Mouse (Mus musculus) embryonic facial prominence, embryonic 15.5 days (tissue): Measurements from ENCODE around the gene Ccdc61. TPM values are rescaled to one million over a fixed set of nuclear protein-coding genes. Genes with fewer than 3 reads are reported as not detected.

Experiments used
- ATAC-seq: fragments of 200-750 bp; cut with Nextera tagmentation; 2 replicates; pipeline ENCODE4 v1.8.0; 2017; ENCODE audit warnings: low read depth, moderate TSS enrichment; ENCODE audit not compliant: insufficient number of reproducible peaks, low FRiP score, low TSS enrichment
- H3K27ac ChIP-seq: fragments of 300-500 bp; sonication (generic); replicated peaks from 2 replicates; pipeline ENCODE4 v1.5.1; 2015; ENCODE audit warnings: mild to moderate bottlenecking, inconsistent platforms
- H3K27me3 ChIP-seq: fragments of 300-500 bp; sonication (generic); 2 replicates; pipeline ENCODE4 v1.6.1; 2015; ENCODE audit warnings: inconsistent platforms
- H3K36me3 ChIP-seq: fragments of 300-500 bp; sonication (generic); 2 replicates; pipeline ENCODE4 v1.6.1; 2015; ENCODE audit warnings: mild to moderate bottlenecking, inconsistent platforms
- H3K4me1 ChIP-seq: fragments of 300-500 bp; sonication (generic); 2 replicates; pipeline ENCODE4 v1.6.1; 2015; ENCODE audit warnings: inconsistent platforms
- H3K4me2 ChIP-seq: fragments of 300-500 bp; sonication (generic); replicated peaks from 2 replicates; pipeline ENCODE4 v1.6.1; 2015; ENCODE audit warnings: mild to moderate bottlenecking, inconsistent platforms
- H3K4me3 ChIP-seq: fragments of 300-500 bp; sonication (generic); replicated peaks from 2 replicates; pipeline ENCODE4 v1.5.1; 2015; ENCODE audit warnings: mild to moderate bottlenecking, inconsistent platforms
- H3K9ac ChIP-seq: fragments of 300-500 bp; sonication (generic); 2 replicates; pipeline ENCODE4 v1.6.1; 2015; ENCODE audit warnings: inconsistent platforms
- H3K9me3 ChIP-seq: fragments of 300-500 bp; sonication (generic); replicated peaks from 2 replicates; pipeline ENCODE4 v1.6.1; 2016; ENCODE audit warnings: inconsistent platforms
- WGBS: fragments of 180-500 bp; shearing (Covaris S2); methylation state at CpG from one replicate; pipeline ENCODE4 v1.1.7; 2015; 5-methylcytosine and 5-hydroxymethylcytosine counted together
- polyA plus RNA-seq: library from polyadenylated mRNA; unstranded; fragments of >200 nt; fragmentation: Nextera tagmentation; extraction: Ambion mirVana; gene quantifications from 2 replicates; pipeline ENCODE4 v1.2.1, GENCODE M21; 2015

Gene Ccdc61
- 31.8 and 40.3 TPM in 2 replicates for polyA plus RNA-seq

DNA sequence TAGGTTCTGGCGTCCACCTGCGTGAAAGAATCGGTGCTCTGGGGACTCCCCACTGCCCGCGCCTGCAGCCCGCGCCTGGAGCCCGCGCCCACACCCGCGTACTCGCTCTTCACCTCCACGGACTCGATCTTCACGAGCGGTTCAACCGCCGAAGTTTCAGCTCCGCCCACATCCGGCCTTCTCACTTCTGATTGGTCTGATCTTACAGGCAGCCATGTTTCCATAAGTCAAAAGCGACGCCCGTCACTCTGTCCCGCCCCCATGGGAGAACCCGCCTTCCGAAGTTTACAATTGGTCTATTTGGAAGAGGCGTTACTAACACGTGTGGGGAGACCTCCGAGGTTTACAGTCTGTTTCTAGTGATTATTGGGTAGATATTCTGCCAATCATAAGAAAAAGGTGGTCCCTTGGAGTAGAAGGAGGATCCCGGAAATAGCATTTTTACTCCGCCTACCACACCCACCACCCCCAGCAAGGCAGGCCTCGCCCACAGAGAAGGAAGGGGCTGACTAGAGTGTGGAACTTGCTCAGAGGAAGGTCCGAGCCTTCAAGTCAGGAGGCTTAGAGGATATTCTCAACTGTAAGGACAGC lies at the start of gene Ccdc61:
TSS of gene Ccdc61 (minus strand) at position 175 of the 591 bp plus-strand sequence.
- Histone ChIP-seq H3K9ac (peak within 1 kb of the TSS; percentile 53), H3K4me3 (peak within 1 kb of the TSS; percentile 74), H3K36me3 (no peaks in the 10 kb centered on the region), H3K4me2 (peak within 1 kb of the TSS; percentile 63), H3K27me3 (no peaks in the 10 kb centered on the region), H3K9me3 (no peaks in the 10 kb centered on the region), H3K27ac (0 out of 2 replicates have a peak within 1 kb of the TSS, but pooled peaks have one; percentile 41), H3K4me1 (peaks cover 20% of the 10 kb centered on the region)
- peak; percentile 99 for ATAC-seq
- under 1% methylated on average over 33 of the region's 33 CpGs for WGBS

- Histone ChIP-seq H3K27ac (no peak overlapping the region), H3K36me3 (no peaks in the 10 kb centered on the region), H3K9me3 (no peaks in the 10 kb centered on the region), H3K4me3 (no peak overlapping the region), H3K27me3 (peaks cover 83% of the 10 kb centered on the region), H3K9ac (no peak overlapping the region), H3K4me2 (no peak overlapping the region), H3K4me1 (peaks cover 27% of the 10 kb centered on the region)
- WGBS, result 50% methylated on average over 8 of the region's 8 CpGs
- ATAC-seq, result no peak
Measured at GRCm38 (mm10) chr7:18959446-18959845, 49.2 kb upstream of the Ccdc61 start.

- no peak; the same call in 1 of the 2 replicates for ATAC-seq
- no peak overlapping the region for H3K27ac ChIP-seq
- H3K9me3 ChIP-seq, result no peaks in the 10 kb centered on the region
- peak overlapping the region; percentile 98 for H3K4me2 ChIP-seq
- peak overlapping the region; percentile 60 for H3K4me3 ChIP-seq
- peaks cover 74% of the 10 kb centered on the region for H3K27me3 ChIP-seq
- WGBS, result under 1% methylated on average over 21 of the region's 21 CpGs
- H3K9ac ChIP-seq, result peak overlapping the region; percentile 51
- H3K4me1 ChIP-seq, result peaks cover 21% of the 10 kb centered on the region
- no peaks in the 10 kb centered on the region for H3K36me3 ChIP-seq
Measured at GRCm38 (mm10) chr7:18958384-18958766, 48.2 kb upstream of the Ccdc61 start.

GRCm38 (mm10) chr7:18957569-18958383 lies 47.6 kb upstream of the Ccdc61 start:
- peak overlapping the region; percentile 60 for H3K4me3 ChIP-seq
- peak overlapping the region; percentile 51 for H3K9ac ChIP-seq
- no peaks in the 10 kb centered on the region for H3K36me3 ChIP-seq
- H3K4me1 ChIP-seq, result peaks cover 17% of the 10 kb centered on the region
- peak overlapping the region; percentile 98 for H3K4me2 ChIP-seq
- under 1% methylated on average over 84 of the region's 107 CpGs for WGBS
- H3K27me3 ChIP-seq, result peaks cover 68% of the 10 kb centered on the region
- peak; percentile 76 for ATAC-seq
- no peak overlapping the region for H3K27ac ChIP-seq
- H3K9me3 ChIP-seq, result no peaks in the 10 kb centered on the region

DNA sequence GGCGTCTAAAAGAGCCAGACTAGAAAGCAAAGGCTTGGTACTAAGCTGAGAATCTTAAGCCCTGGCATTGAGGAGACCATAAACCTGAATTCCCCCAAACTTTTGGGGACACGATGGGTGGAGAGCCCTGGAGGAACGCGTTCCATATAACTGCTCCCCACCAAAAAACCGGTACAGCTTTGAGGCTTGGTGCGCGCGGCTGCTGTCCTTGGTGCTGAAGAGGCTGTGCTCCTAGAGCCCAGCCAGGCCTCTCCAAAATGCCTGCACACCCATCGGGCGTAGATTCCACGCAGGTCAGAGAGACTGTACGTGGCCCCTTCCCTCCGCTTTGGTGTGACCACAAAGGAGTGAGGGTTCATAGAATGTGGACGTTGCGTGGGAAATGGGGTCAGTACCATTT lies 41.2 kb upstream of the Ccdc61 start:
- H3K9ac ChIP-seq, result no peak overlapping the region
- peaks cover 11% of the 10 kb centered on the region for H3K27me3 ChIP-seq
- H3K9me3 ChIP-seq, result no peaks in the 10 kb centered on the region
- no peak for ATAC-seq
- no peaks in the 10 kb centered on the region for H3K36me3 ChIP-seq
- no peak overlapping the region for H3K27ac ChIP-seq
- no peak overlapping the region for H3K4me3 ChIP-seq
- WGBS, result 17% methylated on average over 15 of the region's 15 CpGs
- no peaks in the 10 kb centered on the region for H3K4me1 ChIP-seq
- no peak overlapping the region for H3K4me2 ChIP-seq

GRCm38 (mm10) chr7:18950523-18951315 lies 40.5 kb upstream of the Ccdc61 start:
- no peak for ATAC-seq
- WGBS, result 20% methylated on average over 18 of the region's 18 CpGs
- Histone ChIP-seq H3K36me3 (no peaks in the 10 kb centered on the region), H3K27me3 (peaks cover 8% of the 10 kb centered on the region; the same call in 1 of the 2 replicates), H3K4me2 (no peak overlapping the region), H3K4me3 (no peak overlapping the region), H3K4me1 (no peaks in the 10 kb centered on the region), H3K9ac (no peak overlapping the region), H3K27ac (no peak overlapping the region), H3K9me3 (no peaks in the 10 kb centered on the region)

DNA sequence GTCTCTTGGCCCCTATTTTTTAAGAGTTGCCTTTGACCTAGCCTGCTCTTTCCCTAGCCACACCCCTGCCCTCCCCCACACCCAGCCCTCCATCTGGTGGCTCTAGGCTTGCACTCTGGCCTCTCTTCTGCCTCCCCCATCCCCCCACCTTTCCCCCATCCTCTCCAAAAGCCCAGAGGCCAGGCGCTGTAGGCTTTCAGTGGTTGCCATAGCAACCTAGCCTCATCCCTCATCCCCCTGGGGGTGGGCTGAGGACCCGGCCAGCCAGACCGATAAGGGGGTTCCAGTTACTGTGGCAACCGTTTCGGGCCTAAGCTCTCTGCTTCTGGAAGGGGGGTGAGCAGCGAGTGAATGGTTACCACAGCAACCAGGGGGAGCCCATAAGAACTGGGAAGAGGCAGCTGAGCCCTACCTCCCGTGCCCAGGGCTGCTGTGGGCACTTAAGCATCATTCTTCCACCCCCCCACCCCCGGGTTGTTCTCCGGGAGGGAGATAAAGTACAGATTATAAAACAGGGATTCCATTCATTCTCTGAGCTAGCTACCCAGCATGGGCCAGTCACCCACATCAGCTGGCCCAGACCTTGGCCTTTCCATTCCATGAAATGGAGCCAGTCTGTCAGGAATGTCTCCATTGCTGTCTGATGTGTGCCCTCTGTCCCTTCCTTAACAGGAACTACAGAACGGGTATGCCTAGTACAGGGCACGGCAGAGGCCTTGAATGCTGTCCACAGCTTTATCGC lies 39.7 kb upstream of the Ccdc61 start:
- Histone ChIP-seq H3K9me3 (no peaks in the 10 kb centered on the region), H3K4me1 (no peaks in the 10 kb centered on the region), H3K9ac (no peak overlapping the region), H3K27me3 (peaks cover 5% of the 10 kb centered on the region; the same call in 1 of the 2 replicates), H3K36me3 (no peaks in the 10 kb centered on the region), H3K27ac (no peak overlapping the region), H3K4me2 (no peak overlapping the region), H3K4me3 (no peak overlapping the region)
- no peak for ATAC-seq
- WGBS, result 23% methylated on average over 12 of the region's 12 CpGs

DNA sequence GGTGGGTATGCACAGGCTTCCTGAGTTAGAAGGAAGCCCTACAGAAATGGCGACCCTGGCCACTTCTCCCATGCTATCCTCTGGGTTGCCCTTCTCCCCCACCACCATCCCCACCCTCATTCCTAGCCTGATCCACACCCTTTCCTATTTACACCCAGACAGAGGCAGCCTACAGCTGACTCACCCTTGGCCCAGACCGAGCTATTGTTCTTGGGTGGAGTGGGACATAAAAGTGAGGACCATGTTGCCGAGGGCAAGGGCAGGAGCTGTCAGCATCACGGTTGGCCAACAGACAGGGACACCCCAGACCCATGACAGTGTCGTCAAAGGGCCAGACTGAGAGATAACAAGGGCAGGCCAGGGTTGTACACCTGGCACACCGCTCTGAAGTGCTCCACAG lies 37.9 kb upstream of the Ccdc61 start:
- no peak overlapping the region for H3K27ac ChIP-seq

GRCm38 (mm10) chr7:18942815-18943214 lies 32.6 kb upstream of the Ccdc61 start:
- no peak overlapping the region for H3K27ac ChIP-seq
- no peak for ATAC-seq
- no peaks in the 10 kb centered on the region for H3K4me1 ChIP-seq
- H3K9me3 ChIP-seq, result no peaks in the 10 kb centered on the region
- WGBS, result 55% methylated on average over 9 of the region's 9 CpGs
- H3K27me3 ChIP-seq, result no peaks in the 10 kb centered on the region
- no peaks in the 10 kb centered on the region for H3K36me3 ChIP-seq
- no peak overlapping the region for H3K4me2 ChIP-seq
- H3K4me3 ChIP-seq, result no peak overlapping the region
- H3K9ac ChIP-seq, result no peak overlapping the region

More for the DNA sequence above, 37.9 kb upstream of the Ccdc61 start:
- Histone ChIP-seq H3K4me3 (no peak overlapping the region), H3K4me1 (no peaks in the 10 kb centered on the region), H3K9ac (no peak overlapping the region), H3K27me3 (peaks cover 5% of the 10 kb centered on the region; the same call in 1 of the 2 replicates), H3K9me3 (no peaks in the 10 kb centered on the region), H3K36me3 (no peaks in the 10 kb centered on the region), H3K4me2 (no peak overlapping the region)
- 68% methylated on average over 6 of the region's 6 CpGs for whole genome bisulfite sequencing
- ATAC-seq, result no peak

DNA sequence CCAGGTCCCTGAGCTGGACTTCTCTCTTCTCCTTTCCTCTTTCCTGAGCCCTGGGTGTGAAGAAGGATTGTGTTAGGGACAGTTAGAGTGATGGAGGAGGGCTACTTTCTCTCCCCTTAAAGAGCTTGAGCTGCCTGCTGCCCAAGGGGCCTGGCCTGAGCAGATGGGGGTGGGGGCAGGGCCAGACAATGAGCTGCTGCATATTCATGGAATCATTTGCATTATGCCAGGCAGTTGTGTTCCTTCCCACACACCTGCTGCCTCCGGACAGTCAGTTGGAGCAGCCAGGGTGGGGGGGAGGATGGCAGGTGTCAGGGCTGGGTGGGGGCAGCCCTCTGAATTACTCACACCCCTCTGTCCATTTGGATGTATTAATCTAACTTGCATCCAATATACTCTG lies 32.2 kb upstream of the Ccdc61 start:
- no peak for ATAC-seq
- no peak overlapping the region for H3K4me3 ChIP-seq
- H3K9me3 ChIP-seq, result no peaks in the 10 kb centered on the region
- no peaks in the 10 kb centered on the region for H3K36me3 ChIP-seq
- H3K4me2 ChIP-seq, result no peak overlapping the region
- H3K9ac ChIP-seq, result no peak overlapping the region
- H3K27me3 ChIP-seq, result no peaks in the 10 kb centered on the region
- H3K27ac ChIP-seq, result no peak overlapping the region
- no peaks in the 10 kb centered on the region for H3K4me1 ChIP-seq
- 29% methylated on average over 1 of the region's 1 CpGs for WGBS
